Mouse (Mus musculus): ENCODE data around the gene Spint5.

- TF ChIP-seq GATA1 (IDR thresholded peaks at IDR 0.05; ENCODE audit: low read length), result no peak
- no peak for TF ChIP-seq TAL1 (IDR thresholded peaks at IDR 0.05; ENCODE audit: low read length)
Observed at GRCm38 (mm10) chr2:164739876-164740275, 24.8 kb downstream of the Spint5 start.

All from erythroblast, embryonic 14.5 days (primary cell).